Mouse (Mus musculus) embryo, embryonic 10 days (tissue): ENCODE data around the gene Adra1b.

ENCODE experiments used
- DNase-seq: peaks from one replicate; pipeline ENCODE4 v3.0.0-alpha.2; 2015; ENCODE audit warnings: low spot score

Adra1b gene

DNA sequence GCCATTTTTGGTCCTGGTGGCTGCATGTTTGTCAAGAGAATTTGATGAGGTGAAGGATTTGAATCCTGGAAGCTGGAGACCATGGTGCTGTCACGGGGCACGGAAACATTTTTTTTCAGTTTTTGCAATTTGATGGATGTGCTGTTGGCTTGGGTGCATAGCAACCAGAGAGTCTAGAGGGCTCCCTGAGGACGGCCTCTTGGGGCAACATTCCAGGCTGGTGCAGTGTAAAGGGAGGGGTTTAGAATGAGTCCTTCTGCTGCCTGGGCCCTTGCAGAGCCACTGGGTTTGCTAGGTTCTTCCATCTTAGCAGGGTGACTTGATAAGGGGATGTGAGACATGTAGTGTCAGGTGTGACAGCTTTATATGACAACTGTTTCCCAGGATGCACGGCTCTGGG lies 8.5 kb downstream of the Adra1b start:
- DNase-seq = no peak

DNA sequence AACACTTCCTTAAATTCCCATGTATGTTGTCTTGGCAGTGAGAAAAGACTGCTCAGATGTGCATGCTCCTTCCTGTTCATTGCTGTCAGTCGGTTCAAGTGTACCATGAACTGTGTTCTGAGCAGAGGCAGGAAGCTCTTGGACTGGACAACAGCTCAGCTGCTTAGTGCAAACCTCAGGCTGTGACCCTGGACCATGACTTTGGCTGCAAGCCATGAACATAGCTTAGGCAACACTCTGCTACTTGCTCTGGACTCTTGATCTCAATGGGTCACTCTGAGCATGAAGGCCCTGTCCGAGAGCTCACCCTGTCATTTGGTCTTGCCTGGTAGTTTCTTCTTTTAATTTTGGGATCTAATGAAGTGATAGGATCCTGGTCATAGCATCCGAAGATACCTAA lies 9.6 kb downstream of the Adra1b start:
- DNase-seq = no peak

DNA sequence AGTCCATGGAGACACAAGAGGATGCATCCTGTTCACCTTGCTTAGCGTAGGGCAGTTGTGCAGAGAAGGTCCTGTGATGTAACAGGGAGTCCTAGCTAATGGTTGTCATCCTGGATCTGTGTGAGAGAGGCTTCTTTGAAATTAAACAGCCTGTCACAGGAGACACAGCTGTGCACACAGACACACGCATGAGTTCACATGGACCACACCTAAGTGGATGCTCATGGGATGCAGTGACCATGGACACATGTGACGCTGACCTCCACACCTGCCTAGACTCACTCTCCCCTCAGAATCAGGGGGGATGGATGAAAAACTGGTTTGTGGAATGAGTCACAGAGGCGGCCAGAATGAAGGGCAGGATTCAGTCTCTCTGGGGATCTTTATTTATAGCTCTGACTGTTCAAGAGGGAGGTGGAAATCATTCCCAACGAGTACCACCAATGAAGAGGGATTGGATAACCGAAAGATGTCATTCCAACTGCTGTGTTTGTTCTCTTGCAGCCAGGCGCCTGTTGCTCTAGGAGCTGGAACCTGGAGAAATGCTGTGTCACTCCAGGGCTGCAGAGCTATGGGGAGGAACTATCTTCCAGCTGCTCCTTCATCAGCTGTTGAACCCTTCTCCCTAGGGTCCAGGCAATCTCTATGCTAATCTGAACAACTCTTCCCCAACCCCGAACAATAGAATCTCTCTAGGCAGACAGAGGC lies 11.6 kb downstream of the Adra1b start:
- DNase-seq = no peak

DNA sequence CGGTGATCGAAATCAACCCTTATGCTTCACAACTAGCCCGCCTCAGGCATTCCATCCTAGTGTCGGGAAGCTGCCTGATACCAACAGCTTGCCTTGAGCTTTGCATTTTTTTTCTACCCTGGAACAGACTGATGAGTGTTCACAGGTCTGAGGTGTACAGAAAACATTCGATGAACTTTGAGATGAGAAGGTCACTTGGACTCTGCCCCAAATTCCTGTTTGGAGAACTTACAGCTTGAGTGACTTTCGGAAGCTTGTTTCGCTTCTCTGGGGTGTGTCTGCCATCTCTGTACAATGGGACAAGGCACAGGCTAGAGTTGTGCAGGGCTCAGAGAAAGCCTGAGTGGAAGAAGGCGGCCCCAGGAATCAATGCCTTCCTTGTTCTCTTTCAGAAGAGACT lies 12.3 kb downstream of the Adra1b start:
- no peak for DNase-seq

DNA sequence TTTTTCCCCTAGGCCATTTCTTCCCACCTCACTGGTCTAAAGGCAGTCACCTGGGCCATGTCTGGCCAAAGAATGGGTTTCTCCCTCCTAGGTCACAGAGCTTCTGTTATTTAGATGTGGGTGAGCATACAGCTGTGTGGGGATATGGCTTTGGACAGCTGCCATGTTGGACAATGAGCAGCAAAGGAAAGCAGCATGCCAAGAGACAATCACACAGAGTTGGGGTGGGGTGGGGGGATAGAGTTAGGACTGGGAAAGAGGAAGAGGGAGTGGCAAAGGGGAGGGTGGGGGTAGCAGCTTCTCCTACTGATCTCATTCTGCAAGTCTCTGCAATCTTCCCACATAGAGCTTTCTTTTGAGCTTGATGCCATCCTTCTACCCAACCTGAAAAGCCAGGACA lies 13.4 kb downstream of the Adra1b start:
- DNase-seq = no peak

DNA sequence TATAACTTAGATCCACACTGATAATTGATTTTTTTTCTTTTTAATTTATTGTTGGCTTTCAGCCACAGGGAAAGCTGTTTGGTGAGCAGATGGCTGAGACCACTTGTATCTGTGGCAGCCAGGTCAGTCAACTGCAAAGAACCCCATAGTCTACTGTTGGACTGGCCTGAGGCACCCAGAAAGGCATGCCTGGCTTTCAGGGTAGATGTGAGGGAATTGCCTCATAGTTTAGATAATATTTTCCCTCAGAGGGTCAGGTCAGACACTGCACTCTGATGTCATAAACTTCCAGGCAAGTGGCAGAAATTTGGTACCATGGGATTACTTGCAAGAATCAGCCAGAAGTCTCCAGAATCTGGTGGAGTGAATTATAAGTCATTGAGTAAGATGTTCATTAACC lies 16.5 kb downstream of the Adra1b start:
- no peak for DNase-seq

DNA sequence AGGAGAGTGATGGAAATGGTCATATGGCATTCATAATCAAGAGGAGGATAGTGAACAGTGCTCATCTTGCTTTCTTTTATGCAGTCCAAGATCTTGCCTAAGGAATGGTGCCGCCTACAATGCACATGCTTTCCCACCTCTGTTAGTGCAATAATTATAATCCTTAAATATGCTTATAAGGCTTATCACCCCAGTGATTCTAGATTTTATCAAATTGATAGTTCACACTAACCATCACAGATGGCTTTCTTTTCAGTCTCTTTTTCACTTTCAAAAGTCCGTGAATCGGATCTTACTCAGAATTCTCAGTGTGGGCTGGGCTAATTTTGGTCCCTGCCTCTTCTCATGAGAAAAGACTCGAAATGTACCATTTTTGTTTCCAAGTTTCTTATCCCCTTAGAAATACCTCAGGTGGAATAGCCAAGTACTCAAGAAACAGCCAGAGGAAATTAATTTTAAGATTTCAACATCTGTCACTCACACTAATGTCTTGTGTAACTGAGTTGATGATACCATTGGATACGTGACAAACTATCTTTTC lies 17.3 kb downstream of the Adra1b start:
- DNase-seq = no peak

DNA sequence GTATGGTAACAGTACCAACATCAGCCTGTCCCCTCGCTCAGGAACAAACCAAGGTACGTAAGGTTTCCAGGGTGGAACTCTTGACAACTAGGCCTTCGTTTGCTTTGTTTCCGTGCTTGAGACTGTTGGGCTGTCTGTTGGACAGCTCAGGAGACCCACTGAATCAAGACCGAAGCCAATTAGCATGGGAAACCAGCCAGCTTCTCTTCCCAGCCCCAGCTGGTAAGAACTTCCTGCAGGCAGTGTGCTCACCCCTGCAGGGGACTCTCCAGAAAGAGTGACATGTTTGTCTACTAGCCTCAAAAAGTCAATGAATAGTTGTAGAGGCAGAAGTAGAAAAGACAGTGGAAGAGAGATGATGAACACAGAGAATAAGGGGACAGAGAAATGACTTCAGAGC lies 23.8 kb downstream of the Adra1b start:
- DNase-seq = no peak

DNA sequence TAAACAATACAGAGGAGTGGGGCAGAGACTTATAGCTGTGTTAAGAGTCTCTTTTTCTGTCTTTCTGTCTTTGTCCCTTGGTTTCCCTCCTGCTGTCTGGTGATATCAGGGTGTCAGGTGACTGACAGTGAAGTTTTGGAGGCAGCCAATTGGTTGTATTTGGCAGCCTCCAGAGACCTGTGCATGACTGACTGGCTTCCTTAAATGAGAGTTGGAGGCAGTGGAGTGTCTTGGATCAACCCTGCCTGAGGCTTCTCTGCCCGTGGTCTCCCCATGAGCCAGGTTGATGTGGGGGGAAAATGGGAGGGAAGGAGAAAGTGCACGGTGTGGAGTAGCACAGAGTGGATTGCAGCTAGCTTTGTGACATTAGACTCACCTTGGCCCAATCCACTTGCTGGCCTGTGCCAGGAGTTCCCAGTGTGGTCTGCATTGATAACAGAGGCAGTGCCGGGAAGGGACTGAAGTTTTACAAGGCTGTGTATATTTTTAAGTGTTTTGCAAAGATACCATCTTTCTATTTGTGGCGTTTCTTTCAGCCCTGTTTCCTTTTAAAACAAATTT lies 33.2 kb downstream of the Adra1b start:
- DNase-seq = no peak

DNA sequence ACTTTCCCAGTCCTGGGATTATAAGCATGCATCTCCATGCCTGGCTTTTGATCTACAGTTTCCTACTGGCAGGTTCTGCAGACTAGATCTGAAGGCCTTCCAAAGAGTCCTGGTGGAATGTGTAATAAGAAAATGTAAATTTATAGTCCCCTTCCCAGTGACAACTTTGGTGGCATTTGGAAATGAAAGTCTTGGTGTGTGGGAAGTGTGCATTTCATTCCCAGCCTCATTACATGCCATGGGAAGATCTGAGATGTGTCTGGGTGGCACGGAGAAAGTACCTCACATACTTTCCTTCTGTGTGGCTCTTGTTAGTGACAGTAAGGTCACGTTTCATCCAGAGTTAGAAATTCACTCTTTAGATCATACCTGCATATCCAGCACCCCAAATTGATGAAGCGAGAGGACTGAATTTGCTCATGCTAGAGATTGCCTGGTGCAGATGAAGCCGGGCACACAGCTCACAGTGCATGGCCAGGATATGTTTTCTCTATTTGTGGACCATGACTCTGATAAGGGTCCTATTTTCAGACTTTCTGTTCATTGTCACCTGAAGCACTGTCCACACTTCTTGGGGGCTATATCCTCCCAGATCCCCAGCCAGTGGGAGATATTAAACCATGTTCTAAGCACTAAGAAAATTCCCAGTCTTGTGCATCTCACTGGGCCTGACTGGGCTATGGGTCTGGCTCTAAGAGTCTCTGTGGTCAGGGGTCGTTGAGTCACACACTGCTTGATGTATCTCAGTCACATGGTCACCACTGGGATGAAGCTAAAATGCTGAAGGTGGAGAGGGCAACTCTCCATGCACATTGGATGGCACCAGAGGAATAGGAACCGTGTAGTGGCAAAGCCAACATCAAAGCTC lies 35.5 kb downstream of the Adra1b start:
- DNase-seq = no peak

DNA sequence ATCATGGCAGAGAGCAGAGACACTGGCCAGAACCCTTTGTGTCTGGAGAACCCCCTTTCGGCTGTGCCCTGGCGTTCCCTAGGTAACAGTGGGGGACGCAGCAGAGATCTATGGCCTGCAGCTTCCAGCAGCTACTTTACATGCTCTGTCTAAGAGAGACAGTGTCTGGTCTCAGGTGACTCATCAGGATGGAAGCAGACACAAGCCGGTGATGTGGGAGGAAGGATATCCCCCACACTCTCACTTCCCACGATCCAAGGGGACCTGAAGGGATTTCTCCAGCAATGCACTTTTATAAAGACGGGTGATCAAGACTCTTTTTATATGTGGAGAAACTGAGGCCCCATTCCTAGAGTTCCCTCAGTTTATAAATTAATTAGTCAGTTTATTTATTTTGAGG lies 48.0 kb downstream of the Adra1b start:
- DNase-seq = no peak

DNA sequence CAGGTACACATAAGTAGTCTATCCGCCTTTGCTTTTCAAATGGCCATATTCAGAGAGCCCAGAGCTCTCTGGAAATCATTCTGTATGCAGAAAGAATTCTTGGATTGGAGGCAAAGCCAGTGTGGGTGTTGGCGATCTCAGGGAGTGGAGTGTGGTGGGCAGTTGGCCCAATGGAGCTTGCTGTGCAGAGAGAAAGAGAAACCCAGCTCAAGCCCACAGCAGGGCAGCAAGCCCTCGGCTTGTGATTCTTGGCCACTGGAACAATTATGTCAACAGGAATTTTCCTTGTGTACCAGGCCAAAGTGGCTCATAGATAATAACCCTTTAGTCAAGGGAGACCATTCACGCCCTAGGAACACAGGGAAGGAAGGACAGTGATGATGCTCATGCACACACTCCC lies 53.0 kb downstream of the Adra1b start:
- DNase-seq = no peak

DNA sequence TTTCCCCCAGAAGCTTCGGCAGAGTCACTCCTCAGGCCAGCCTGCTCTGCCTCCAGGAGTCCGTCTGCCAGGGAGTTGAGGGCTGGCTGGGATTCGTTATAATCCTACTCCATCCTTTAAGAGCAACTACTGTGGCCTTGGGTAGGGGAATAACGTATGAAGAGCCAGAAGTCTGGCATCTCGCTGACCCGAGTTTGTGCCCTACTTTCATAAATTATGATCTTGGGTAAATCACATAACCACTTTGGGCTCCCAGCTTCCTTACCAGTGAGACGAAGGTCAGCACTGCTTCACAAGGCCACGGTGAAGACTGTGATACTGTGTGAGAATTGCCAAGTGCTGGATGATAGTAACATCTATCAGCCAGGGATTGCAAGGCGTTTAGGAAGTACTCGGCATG lies 59.4 kb downstream of the Adra1b start:
- DNase-seq = no peak

DNA sequence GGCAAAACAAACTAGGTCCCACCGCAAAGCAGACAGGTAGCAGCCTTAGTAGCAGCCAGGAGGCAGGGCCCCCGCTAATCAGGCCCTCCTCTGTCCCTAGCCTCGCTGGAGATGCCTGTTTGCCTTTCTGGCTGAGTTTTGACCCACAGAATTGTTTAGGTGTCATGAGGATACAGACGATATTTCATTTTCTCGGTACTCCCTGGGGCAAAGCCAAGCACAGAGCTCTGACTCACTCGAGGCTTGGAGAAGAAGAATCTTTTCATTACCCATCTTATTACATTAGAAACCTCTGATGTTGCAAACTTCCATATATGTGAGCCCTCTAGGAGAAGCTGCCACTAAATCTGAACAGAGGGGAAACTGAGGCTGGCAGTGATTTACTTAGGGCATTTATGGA lies 60.5 kb downstream of the Adra1b start:
- DNase-seq = no peak

DNA sequence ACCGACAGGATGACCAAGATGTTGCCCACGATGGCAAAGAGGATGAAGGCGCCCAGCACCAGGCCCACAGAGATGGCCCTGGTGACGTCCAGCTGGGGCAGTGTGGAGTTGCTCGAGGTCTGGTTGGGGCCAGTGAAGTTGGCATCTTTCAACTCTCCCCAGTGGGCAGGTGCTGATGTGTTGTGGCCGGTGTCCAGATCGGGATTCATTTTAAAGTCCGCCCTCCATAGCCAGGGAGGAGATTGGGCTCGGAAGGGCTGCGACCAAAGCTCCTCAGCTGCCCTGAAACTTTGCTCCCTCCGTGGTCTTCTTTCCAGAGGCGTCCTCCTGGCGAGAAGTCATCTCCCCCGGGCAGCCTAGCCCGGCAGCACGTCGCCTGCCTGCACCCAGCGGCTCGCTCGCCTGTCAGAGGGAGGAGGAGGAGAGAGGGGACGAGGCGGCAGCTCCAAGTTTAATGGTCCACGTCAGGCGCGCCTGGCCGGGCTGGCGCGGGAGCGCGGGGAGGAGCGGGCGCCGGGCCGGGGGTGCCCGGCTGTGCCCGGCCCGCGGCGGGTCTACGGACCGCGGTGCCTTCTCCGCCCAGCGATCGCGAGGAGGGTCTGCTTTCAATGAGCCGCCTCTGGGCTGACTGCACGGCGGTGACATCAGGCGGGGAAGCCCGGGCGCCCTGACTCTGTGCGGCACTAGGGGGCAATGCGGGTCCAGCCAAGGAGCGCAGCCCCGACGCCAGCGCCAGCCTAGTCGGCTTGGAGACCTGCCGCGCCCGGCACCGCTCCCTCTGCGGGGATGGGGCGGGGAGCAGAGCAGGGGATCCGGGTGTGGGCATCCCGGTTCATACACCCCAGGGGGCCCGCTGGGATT lies 64.9 kb downstream of the Adra1b start:
- peak; percentile 89 for DNase-seq

DNA sequence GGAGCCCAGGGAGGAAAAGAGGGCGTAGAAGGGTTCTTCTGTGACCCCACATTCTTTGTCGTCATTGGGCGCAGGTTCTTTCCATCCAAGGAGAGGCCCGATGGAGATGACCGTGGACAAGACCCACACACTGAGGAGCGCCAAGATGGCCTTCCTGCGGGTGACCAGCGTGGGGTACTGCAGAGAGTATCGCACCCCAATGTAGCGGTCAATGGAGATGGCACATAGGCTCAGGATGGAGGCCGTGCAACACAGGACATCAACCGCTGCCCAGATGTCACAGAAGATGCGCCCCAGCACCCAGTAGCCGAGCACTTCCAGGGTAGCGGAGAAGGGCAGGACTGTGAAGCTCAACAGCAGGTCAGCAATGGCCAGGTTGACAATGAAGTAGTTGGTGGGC lies 65.6 kb downstream of the Adra1b start:
- DNase-seq = no peak

DNA sequence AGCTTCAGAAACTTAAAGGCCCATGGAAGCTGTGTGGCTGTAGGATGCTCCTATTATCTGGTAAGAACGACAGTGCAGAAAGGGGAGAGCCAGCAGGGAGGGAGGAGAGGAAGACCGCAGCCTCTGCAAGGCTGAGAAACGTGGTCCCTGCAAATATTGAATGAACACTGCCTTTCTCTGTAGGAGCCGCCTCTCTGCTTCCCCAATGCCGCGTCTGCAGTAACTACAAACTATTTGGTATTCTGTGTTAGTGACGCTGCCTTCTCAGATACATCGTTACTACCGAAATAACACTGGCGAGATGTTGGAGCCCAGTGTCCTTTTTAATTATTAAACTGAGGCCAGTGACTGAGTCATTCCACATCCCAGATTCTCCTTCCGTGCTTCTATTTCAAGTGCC lies 66.5 kb downstream of the Adra1b start:
- no peak for DNase-seq

DNA sequence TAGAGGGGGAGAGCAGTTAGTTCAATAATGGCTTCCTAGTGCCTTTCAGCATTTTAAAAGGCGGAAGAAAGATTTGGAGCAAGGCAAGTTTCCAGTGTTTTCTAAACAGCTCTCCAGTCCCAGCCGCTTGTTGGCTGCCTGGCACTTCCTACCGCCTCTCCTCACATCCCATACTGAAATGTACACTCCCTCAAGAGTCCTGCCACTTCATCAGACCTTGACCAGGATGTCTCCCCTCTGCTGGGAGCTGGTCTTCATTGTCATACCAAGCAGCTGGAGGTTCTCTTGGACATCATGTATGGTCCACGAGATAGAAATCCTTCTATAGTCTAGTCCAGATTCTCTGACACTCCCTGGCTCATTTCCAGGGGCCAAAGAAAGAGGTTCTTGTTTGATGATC lies 69.5 kb downstream of the Adra1b start:
- DNase-seq = no peak

DNA sequence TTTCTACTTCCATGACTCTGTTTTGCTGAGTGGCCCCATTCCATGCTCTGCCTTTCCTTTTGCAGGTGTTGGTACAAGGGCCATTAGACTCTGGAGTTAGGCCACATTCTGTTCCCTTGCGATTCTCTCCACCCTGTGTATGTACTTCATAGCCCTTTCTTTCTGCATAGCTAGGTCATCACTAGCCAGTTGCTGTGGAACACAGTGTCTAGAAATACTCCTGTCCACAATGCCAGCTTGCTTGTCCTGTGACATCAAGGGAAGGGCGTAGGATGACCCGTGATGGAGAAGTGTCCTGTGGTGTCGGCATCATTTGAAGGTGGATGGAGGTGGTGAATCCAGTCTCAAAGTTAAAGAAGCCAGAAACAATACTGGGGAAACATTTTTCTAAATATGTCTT lies 74.2 kb downstream of the Adra1b start:
- no peak for DNase-seq

DNA sequence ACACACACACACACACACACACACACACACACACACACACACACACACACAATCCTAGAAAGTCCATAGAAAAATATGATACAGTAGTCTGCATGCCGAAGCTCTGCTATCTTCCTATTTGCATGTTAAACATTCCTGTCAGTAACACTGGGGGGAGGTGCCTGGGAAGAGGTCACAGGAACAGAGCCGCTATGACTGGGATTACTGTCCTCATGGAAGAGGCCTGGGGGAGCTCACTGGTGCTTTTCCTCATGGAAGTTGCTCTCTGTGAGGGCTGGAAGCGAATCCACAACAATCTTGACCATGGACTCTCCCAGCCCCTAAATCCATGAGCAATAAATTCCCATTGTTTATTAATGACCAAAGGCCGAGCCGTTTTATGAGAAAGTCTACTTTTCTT lies 77.7 kb downstream of the Adra1b start:
- DNase-seq = no peak

DNA sequence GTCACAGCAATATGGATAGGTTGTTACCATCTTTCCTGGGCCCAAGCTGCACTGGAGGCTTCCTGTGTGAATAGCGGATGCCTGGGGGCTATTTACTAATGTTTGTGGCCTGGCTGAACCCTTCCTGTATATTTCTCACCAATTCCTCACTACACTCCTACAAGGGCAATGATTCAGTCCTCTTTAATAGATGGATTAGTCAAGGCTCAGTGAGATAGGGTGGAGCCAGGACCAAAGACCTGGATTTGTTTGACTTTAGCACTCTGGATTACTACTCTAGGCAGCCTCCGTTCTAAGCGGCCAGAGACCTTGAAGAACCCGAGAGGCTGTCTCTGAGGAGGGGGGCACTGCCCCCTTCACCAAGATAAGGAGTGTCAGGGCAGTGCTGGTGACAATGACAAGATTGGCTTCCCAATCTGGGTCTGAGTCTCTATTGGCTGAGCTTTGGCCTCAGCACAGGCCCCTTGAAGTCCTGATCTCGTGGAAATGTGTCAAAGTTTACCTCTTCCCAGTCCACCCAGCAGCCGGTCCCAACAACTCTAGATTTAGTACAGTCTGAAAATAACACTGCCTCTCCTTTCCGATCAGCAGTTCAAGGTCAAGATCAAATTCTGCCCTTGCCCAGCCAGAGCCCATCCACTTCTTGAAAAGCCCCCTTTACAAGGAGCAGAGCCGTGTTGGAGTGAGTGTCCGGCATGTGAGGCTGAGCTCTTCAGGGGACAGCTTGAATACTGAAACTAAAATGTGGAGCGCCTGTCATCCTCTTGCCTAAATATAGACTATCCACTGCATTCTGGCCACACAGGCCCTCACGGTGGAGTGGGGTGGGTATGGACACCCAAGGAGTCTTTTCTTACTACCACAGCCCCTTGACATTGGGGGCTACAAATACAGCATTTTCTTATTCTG lies 80.2 kb downstream of the Adra1b start:
- DNase-seq = no peak
